Mouse (Mus musculus) embryonic facial prominence, embryonic 14.5 days (tissue): Measurements from ENCODE around the gene Snip1. TPM values are rescaled to one million over a fixed set of nuclear protein-coding genes. Genes with fewer than 3 reads are reported as not detected.

Experiments
- ATAC-seq: fragments of 200-750 bp; cut with Nextera tagmentation; 2 replicates; pipeline ENCODE4 v1.8.0; 2017; ENCODE audit warnings: low read depth, moderate number of reproducible peaks, moderate TSS enrichment
- DNase-seq: peaks from one replicate; pipeline ENCODE4 v3.0.0-alpha.2; 2015; ENCODE audit warnings: low spot score
- H3K27ac ChIP-seq: fragments of 300-500 bp; sonication (generic); replicated peaks from 2 replicates; pipeline ENCODE4 v1.5.1; 2014; ENCODE audit warnings: low read depth, mild to moderate bottlenecking, low read length, moderate library complexity
- H3K27me3 ChIP-seq: fragments of 300-500 bp; sonication (generic); replicated peaks from 2 replicates; pipeline ENCODE4 v1.6.1; 2014; ENCODE audit warnings: low read length; ENCODE audit not compliant: control insufficient read depth, insufficient read depth
- H3K36me3 ChIP-seq: fragments of 300-500 bp; sonication (generic); 2 replicates; pipeline ENCODE4 v1.6.1; 2014; ENCODE audit warnings: low read length, mixed read lengths; ENCODE audit not compliant: control insufficient read depth, insufficient read depth
- H3K4me1 ChIP-seq: fragments of 300-500 bp; sonication (generic); 2 replicates; pipeline ENCODE4 v1.6.1; 2014; ENCODE audit warnings: antibody characterized with exemption, low read length; ENCODE audit not compliant: control insufficient read depth, insufficient read depth
- H3K4me2 ChIP-seq: fragments of 300-500 bp; sonication (generic); 2 replicates; pipeline ENCODE4 v1.6.1; 2014; ENCODE audit warnings: low read depth, mild to moderate bottlenecking, low read length, moderate library complexity, mixed read lengths
- H3K4me3 ChIP-seq: fragments of 300-500 bp; sonication (generic); 2 replicates; pipeline ENCODE4 v1.5.1; 2014; ENCODE audit warnings: low read depth, mild to moderate bottlenecking, low read length
- H3K9ac ChIP-seq: fragments of 300-500 bp; sonication (generic); 2 replicates; pipeline ENCODE4 v1.6.1; 2014; ENCODE audit warnings: low read depth, mild to moderate bottlenecking, low read length, moderate library complexity, mixed read lengths
- H3K9me3 ChIP-seq: fragments of 300-500 bp; sonication (generic); 2 replicates; pipeline ENCODE4 v1.6.1; 2016; ENCODE audit warnings: low read length; ENCODE audit not compliant: control insufficient read depth
- WGBS: fragments of 180-500 bp; shearing (Covaris S2); extraction: QIAGEN DNeasy Blood & Tissue Kit; methylation state at CpG from one replicate; pipeline ENCODE4 v1.1.7; 2014; 5-methylcytosine and 5-hydroxymethylcytosine counted together
- polyA plus RNA-seq: library from polyadenylated mRNA; unstranded; fragments of >200 nt; fragmentation: Nextera tagmentation; extraction: Ambion mirVana; gene quantifications from 2 replicates; pipeline ENCODE4 v1.2.1, GENCODE M21; 2014

Snip1 gene
- polyA plus RNA-seq, 1 experiment from 2014 or later: 26.2 TPM

DNA sequence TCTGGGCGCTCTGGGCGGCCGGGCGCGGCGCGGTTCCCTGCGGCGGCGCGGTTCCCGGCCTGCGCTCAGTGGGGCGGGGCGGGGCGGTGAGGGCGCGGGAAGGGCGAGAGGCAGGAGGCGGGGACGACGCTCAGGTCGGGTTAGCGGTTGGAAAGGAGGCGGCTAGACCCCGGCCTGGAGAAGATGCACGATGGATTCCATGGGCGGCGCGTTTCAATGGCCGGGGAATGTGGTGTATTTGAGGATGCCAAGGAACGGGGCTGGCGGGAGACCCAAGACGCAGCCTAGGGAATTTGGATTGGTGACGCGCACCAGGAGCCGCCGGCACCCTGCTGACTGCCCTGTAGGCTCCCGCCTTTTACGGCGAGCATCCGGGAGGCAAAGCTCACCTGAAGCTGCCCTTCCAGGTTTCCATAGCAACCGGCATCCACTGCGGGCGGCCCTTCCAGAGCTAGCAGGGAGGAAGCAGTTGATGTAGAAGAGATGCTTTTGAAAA lies 18.9 kb downstream of the Snip1 start:
- 0% methylated on average over 20 of the region's 45 CpGs for WGBS
- DNase-seq (peak; percentile 79), ATAC-seq (peak; percentile 95)
- H3K4me2 ChIP-seq: peak overlapping the region; percentile 90
- H3K27ac ChIP-seq: peak overlapping the region; percentile 96
- H3K4me1 ChIP-seq: peaks cover 10% of the 10 kb centered on the region
- H3K27me3 ChIP-seq: no peaks in the 10 kb centered on the region
- H3K4me3 ChIP-seq: peak overlapping the region; percentile 93
- H3K9ac ChIP-seq: peak overlapping the region; percentile 89
- no peaks in the 10 kb centered on the region for H3K9me3 ChIP-seq
- H3K36me3 ChIP-seq: peaks cover 40% of the 10 kb centered on the region

GRCm38 (mm10) chr4:125093031-125093430 lies 26.6 kb downstream of the Snip1 start:
- Histone ChIP-seq H3K4me3 (no peak overlapping the region), H3K27me3 (no peaks in the 10 kb centered on the region), H3K27ac (no peak overlapping the region), H3K4me2 (no peak overlapping the region), H3K9me3 (no peaks in the 10 kb centered on the region), H3K36me3 (peaks cover 52% of the 10 kb centered on the region), H3K4me1 (no peaks in the 10 kb centered on the region), H3K9ac (no peak overlapping the region)
- no peak for ATAC-seq
- no peak for DNase-seq
- 88% methylated on average over 5 of the region's 5 CpGs for WGBS

DNA sequence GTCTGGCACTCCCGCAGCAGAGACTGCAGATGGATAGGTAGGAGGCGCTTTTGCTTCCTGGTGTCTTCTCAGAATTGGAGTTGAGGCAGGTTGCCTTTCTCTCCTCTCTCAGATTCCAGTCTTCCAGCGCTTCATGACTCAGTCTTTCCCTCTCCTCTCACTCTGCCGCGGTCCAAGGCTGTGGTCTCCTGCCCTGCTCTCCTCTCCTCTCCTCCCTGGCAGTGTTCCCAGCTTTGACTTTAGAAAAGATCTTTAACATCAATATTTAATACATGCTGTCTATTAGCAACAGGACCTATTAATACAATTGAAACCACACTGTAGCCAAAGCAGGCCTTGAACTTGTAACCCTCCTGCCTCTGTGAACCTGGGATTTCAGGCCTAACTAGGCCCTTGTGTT lies 29.6 kb downstream of the Snip1 start:
- no peak for ATAC-seq
- Histone ChIP-seq H3K27me3 (no peaks in the 10 kb centered on the region), H3K9me3 (no peaks in the 10 kb centered on the region), H3K27ac (no peak overlapping the region), H3K4me3 (no peak overlapping the region), H3K4me1 (no peaks in the 10 kb centered on the region), H3K9ac (no peak overlapping the region), H3K36me3 (peaks cover 32% of the 10 kb centered on the region), H3K4me2 (no peak overlapping the region)
- no peak for DNase-seq
- 88% methylated on average over 5 of the region's 5 CpGs for WGBS

GRCm38 (mm10) chr4:125097412-125097811 lies 30.9 kb downstream of the Snip1 start:
- H3K4me2 ChIP-seq: no peak overlapping the region
- H3K36me3 ChIP-seq: peaks cover 23% of the 10 kb centered on the region; the same call in 1 of the 2 replicates
- no peak overlapping the region for H3K4me3 ChIP-seq
- no peaks in the 10 kb centered on the region for H3K4me1 ChIP-seq
- ATAC-seq (no peak), DNase-seq (no peak)
- WGBS: 83% methylated on average over 4 of the region's 4 CpGs
- no peaks in the 10 kb centered on the region for H3K9me3 ChIP-seq
- H3K27ac ChIP-seq: no peak overlapping the region
- H3K9ac ChIP-seq: no peak overlapping the region
- no peaks in the 10 kb centered on the region for H3K27me3 ChIP-seq

GRCm38 (mm10) chr4:125099458-125099857 lies 33.0 kb downstream of the Snip1 start:
- Histone ChIP-seq H3K36me3 (peaks cover 27% of the 10 kb centered on the region; the same call in 1 of the 2 replicates), H3K4me2 (no peak overlapping the region), H3K9ac (no peak overlapping the region), H3K4me3 (no peak overlapping the region), H3K27me3 (no peaks in the 10 kb centered on the region), H3K4me1 (no peaks in the 10 kb centered on the region), H3K27ac (no peak overlapping the region), H3K9me3 (no peaks in the 10 kb centered on the region)
- DNase-seq (peak; percentile 70), ATAC-seq (peak; percentile 84)
- 3% methylated on average over 8 of the region's 8 CpGs for WGBS

DNA sequence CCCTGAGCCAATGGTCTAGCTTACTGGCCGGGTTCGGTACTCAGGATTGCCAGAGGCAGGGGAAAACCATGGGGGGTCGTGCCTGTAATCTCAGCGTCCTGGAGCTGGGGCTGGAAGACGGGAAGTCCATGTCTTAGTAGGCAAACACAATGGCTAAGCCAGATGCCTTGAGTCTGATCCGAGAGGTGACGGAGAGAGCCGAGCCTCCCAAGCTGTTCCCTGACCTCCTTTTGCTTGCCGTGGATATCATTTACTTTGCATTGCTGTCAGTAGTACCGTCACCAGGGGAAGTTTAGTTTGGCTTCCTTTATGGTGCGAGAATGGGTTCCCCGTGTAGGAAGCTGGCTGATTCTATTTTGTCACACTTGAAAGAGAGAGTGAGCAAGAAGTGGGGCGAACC lies 34.9 kb downstream of the Snip1 start:
- peaks cover 45% of the 10 kb centered on the region for H3K36me3 ChIP-seq
- no peak overlapping the region for H3K4me2 ChIP-seq
- no peaks in the 10 kb centered on the region for H3K27me3 ChIP-seq
- H3K4me1 ChIP-seq: no peaks in the 10 kb centered on the region
- WGBS: 66% methylated on average over 13 of the region's 13 CpGs
- no peak overlapping the region for H3K4me3 ChIP-seq
- ATAC-seq (no peak), DNase-seq (no peak)
- H3K9ac ChIP-seq: no peak overlapping the region
- H3K27ac ChIP-seq: no peak overlapping the region
- H3K9me3 ChIP-seq: no peaks in the 10 kb centered on the region

DNA sequence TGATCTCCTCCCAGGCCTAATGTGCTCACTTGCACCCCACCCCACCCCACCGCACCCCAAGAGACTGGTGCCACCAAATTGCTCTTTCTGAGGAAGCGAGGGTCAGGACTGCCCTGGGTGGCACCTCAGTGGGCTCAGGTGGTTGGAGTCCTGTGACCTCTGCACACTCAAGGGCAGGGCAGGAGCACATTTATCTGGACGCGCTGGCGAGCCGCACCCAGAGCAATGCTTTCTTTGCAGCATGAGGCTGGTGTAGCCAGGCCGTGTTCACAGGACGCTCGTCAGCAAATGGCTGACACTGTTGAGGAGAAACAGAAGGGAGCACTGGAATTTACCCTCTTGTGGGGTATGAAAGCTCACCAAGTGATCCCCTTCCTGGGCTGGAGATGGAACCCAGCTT lies 38.9 kb downstream of the Snip1 start:
- Histone ChIP-seq H3K4me1 (no peaks in the 10 kb centered on the region), H3K9ac (no peak overlapping the region), H3K36me3 (peaks cover 64% of the 10 kb centered on the region), H3K27ac (no peak overlapping the region), H3K4me3 (no peak overlapping the region), H3K9me3 (no peaks in the 10 kb centered on the region), H3K27me3 (no peaks in the 10 kb centered on the region), H3K4me2 (no peak overlapping the region)
- no peak for DNase-seq
- 92% methylated on average over 9 of the region's 9 CpGs for WGBS
- ATAC-seq: no peak

- DNase-seq (peak; percentile 89), ATAC-seq (peak; percentile 27)
- H3K4me2 ChIP-seq: no peak overlapping the region
- WGBS: 1% methylated on average over 6 of the region's 6 CpGs
- no peaks in the 10 kb centered on the region for H3K27me3 ChIP-seq
- H3K9me3 ChIP-seq: no peaks in the 10 kb centered on the region
- no peak overlapping the region for H3K9ac ChIP-seq
- no peak overlapping the region for H3K27ac ChIP-seq
- H3K36me3 ChIP-seq: peaks cover 18% of the 10 kb centered on the region
- peaks cover 12% of the 10 kb centered on the region for H3K4me1 ChIP-seq
- no peak overlapping the region for H3K4me3 ChIP-seq
These were observed 48.2 kb downstream of the Snip1 start for GRCm38 (mm10) chr4:125114638-125115037.

GRCm38 (mm10) chr4:125115081-125115480 lies 48.6 kb downstream of the Snip1 start:
- Histone ChIP-seq H3K27ac (0 out of 2 replicates have a peak overlapping the region, but pooled peaks have one; percentile 2), H3K27me3 (no peaks in the 10 kb centered on the region), H3K4me3 (no peak overlapping the region), H3K4me1 (peaks cover 12% of the 10 kb centered on the region), H3K9me3 (no peaks in the 10 kb centered on the region), H3K4me2 (no peak overlapping the region), H3K9ac (no peak overlapping the region), H3K36me3 (peaks cover 14% of the 10 kb centered on the region)
- ATAC-seq: no peak
- WGBS: 70% methylated on average over 4 of the region's 4 CpGs
- no peak for DNase-seq
